8 mouse cellular contexts compared by ENCODE assay signal in the genomic region with DNA sequence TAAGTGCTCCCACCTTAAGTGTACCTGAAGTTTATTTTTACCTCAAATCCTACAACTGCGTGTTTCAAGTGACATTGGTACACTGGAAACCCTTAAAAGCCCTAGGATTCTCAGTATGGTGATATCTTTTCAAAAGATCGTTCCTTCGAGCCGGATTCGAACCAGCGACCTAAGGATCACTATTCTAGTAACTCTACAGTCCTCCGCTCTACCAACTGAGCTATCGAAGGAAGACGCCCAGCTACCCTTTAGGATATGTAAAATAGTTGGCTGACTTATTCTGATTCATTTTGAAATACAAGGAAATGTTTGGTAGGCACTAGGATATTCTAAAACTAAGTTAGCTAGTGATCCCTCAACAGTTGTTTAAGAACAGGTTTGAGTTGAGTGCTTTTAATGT. TPM values are rescaled to one million over a fixed set of nuclear protein-coding genes. Genes with fewer than 3 reads are reported as not detected.
A peak's percentile ranks its signal among the peaks of the same experiment; 100 is the strongest.
DNase-seq lines count a peak whose midpoint lies in the region; ATAC-seq and TF ChIP-seq lines count a peak whose summit lies in the region.

No protein-coding gene starts in this region.

- H3K4me3 ChIP-seq in forebrain, postnatal 0 days (ENCODE audit: low read depth, low read length): peak overlapping the region; percentile 14; the same call in 1 of the 2 replicates
- H3K4me3 ChIP-seq in kidney, adult 2 months (ENCODE audit: insufficient read depth, low read depth, low read length): no peak overlapping the region
- peak overlapping the region; percentile 88 for H3K4me3 ChIP-seq in liver, embryonic 12.5 days

- peak; percentile 62 to 79 for DNase-seq in spleen, postnatal 10 days (ENCODE audit: low spot score in 2 of 2)
- no peak for DNase-seq in spleen, postnatal 14 days (ENCODE audit: low spot score in 2 of 2)
- peak; percentile 84 for DNase-seq in brain, adult 2 months (ENCODE audit: low read depth, low spot score)
- DNase-seq in forebrain, postnatal 0 days: peak; percentile 79
- peak; percentile 80 for DNase-seq in kidney, adult 2 months
- peak; percentile 84 for DNase-seq in retina, embryonic 14.5 days (ENCODE audit: low spot score)
- no peak for DNase-seq in urinary bladder, adult 2 months (ENCODE audit: low spot score)

- H3K27me3 ChIP-seq in forebrain, postnatal 0 days (ENCODE audit: insufficient read depth, low read length): no peaks in the 10 kb centered on the region
- H3K27me3 ChIP-seq in kidney, adult 2 months (replicated peaks; ENCODE audit: control insufficient read depth, insufficient read depth, low read length): no peaks in the 10 kb centered on the region
- H3K27me3 ChIP-seq in liver, embryonic 12.5 days (replicated peaks): no peaks in the 10 kb centered on the region

- 0 out of 2 replicates have a peak, but pooled peaks cover 6% of the 10 kb centered on the region for H3K4me1 ChIP-seq in forebrain, postnatal 0 days (ENCODE audit: insufficient read depth)
- H3K4me1 ChIP-seq in kidney, adult 2 months (ENCODE audit: control insufficient read depth, insufficient read depth, low read length): peaks cover 3% of the 10 kb centered on the region; the same call in 1 of the 2 replicates
- peaks cover 70% of the 10 kb centered on the region for H3K4me1 ChIP-seq in liver, embryonic 12.5 days

- TF ChIP-seq CTCF in forebrain, postnatal 0 days (IDR thresholded peaks at IDR 0.05; ENCODE audit: low read depth): no peak
- no peak for TF ChIP-seq CTCF in kidney, adult 2 months (conservative IDR thresholded peaks at IDR 0.05; ENCODE audit: insufficient read depth, insufficient read length, low read depth, low read length)

- H3K4me2 ChIP-seq in forebrain, postnatal 0 days (ENCODE audit: low read depth): peak overlapping the region; percentile 95
- H3K4me2 ChIP-seq in liver, embryonic 12.5 days: peak overlapping the region; percentile 90

- peaks cover 16% of the 10 kb centered on the region for H3K36me3 ChIP-seq in forebrain, postnatal 0 days (ENCODE audit: insufficient read depth)
- H3K36me3 ChIP-seq in kidney, adult 2 months (ENCODE audit: control insufficient read depth, insufficient read depth, low read length): no peaks in the 10 kb centered on the region; the same call in 1 of the 2 replicates
- peaks cover 21% of the 10 kb centered on the region for H3K36me3 ChIP-seq in liver, embryonic 12.5 days

- ATAC-seq in forebrain, postnatal 0 days: peak; percentile 17; the same call in 1 of the 2 replicates
- ATAC-seq in liver, embryonic 12.5 days: peak; percentile 69

- TF ChIP-seq POLR2A in kidney, adult 2 months (IDR thresholded peaks at IDR 0.05; ENCODE audit: low read depth, low read length): no peak

- WGBS in forebrain, postnatal 0 days: 3% methylated on average over 9 of the region's 9 CpGs
- 17% methylated on average over 9 of the region's 9 CpGs for WGBS in kidney, adult 2 months
- under 1% methylated on average over 9 of the region's 9 CpGs for WGBS in liver, embryonic 12.5 days (ENCODE audit: insufficient replicate concordance)

- no peak overlapping the region for H3K27ac ChIP-seq in forebrain, postnatal 0 days (ENCODE audit: low read depth, low read length)
- no peak overlapping the region for H3K27ac ChIP-seq in kidney, adult 2 months (ENCODE audit: insufficient read depth, low read depth, low read length)
- H3K27ac ChIP-seq in liver, embryonic 12.5 days: peak overlapping the region; percentile 75; the same call in 1 of the 2 replicates

- no peak overlapping the region for H3K9ac ChIP-seq in forebrain, postnatal 0 days
- H3K9ac ChIP-seq in liver, embryonic 12.5 days: no peak overlapping the region

- H3K9me3 ChIP-seq in forebrain, postnatal 0 days (ENCODE audit: low read length): no peaks in the 10 kb centered on the region
- H3K9me3 ChIP-seq in liver, embryonic 12.5 days (replicated peaks): no peaks in the 10 kb centered on the region

RNA-seq across cellular contexts. Expression of a gene that starts 1.8 kb away (rescaled TPM):
- 6.5 and 8.2 TPM in 2 replicates for total RNA-seq in forebrain, postnatal 0 days (2014; rRNA removed)
- 7.7 and 8.2 TPM in 2 replicates for polyA plus RNA-seq in forebrain, postnatal 0 days (2015; fragmentation: Nextera tagmentation; extraction: Ambion mirVana)
- 3.3 and 3.9 TPM in 2 replicates for polyA plus RNA-seq in kidney, adult 2 months (2012; rRNA removed)
- polyA plus RNA-seq in liver, embryonic 12.5 days (2016; fragmentation: Nextera tagmentation; extraction: Ambion mirVana): 8.8 and 9.6 TPM in 2 replicates
- 7.9 TPM in 2 replicates for polyA plus RNA-seq in urinary bladder, adult 2 months (2012; rRNA removed)

RNA-seq across cellular contexts. Expression of a gene that starts 40.2 kb away (rescaled TPM):
- total RNA-seq in forebrain, postnatal 0 days (2014; rRNA removed): 0.08 and 0.33 TPM in 2 replicates
- 0.12 TPM in 1 of 2 replicates, not detected in the other for polyA plus RNA-seq in forebrain, postnatal 0 days (2015; fragmentation: Nextera tagmentation; extraction: Ambion mirVana)
- polyA plus RNA-seq in kidney, adult 2 months (2012; rRNA removed): not detected in 2 replicates
- 1.9 and 2.5 TPM in 2 replicates for polyA plus RNA-seq in liver, embryonic 12.5 days (2016; fragmentation: Nextera tagmentation; extraction: Ambion mirVana)
- not detected in 2 replicates for polyA plus RNA-seq in urinary bladder, adult 2 months (2012; rRNA removed)

RNA-seq across cellular contexts. Expression of a gene that starts 56.5 kb away (rescaled TPM):
- 32.9 and 35.5 TPM in 2 replicates for total RNA-seq in forebrain, postnatal 0 days (2014; rRNA removed)
- 23.1 and 33.6 TPM in 2 replicates for polyA plus RNA-seq in forebrain, postnatal 0 days (2015; fragmentation: Nextera tagmentation; extraction: Ambion mirVana)
- polyA plus RNA-seq in kidney, adult 2 months (2012; rRNA removed): 1.1 and 1.9 TPM in 2 replicates
- polyA plus RNA-seq in liver, embryonic 12.5 days (2016; fragmentation: Nextera tagmentation; extraction: Ambion mirVana): 19.5 and 21.6 TPM in 2 replicates
- 12.7 and 15.8 TPM in 2 replicates for polyA plus RNA-seq in urinary bladder, adult 2 months (2012; rRNA removed)

Comparison
In these comparisons a context has a peak if more than half of its experiments do, and no peak if none do; other contexts are left out.
1. DNase-seq: peak in spleen, postnatal 10 days (2 of 2), brain, adult 2 months (single experiment), forebrain, postnatal 0 days (single experiment), kidney, adult 2 months (single experiment) and retina, embryonic 14.5 days (single experiment); none in spleen, postnatal 14 days (0 of 2) and urinary bladder, adult 2 months (single experiment).